Mouse (Mus musculus) hindbrain, embryonic 16.5 days (tissue): Measurements from ENCODE around the gene Olfr918. TPM values are rescaled to one million over a fixed set of nuclear protein-coding genes. Genes with fewer than 3 reads are reported as not detected.

ENCODE experiments used
- polyA plus RNA-seq: library from polyadenylated mRNA; unstranded; fragments of >200 nt; fragmentation: Nextera tagmentation; extraction: Ambion mirVana; gene quantifications from 2 replicates; pipeline ENCODE4 v1.2.1, GENCODE M21; 2015

Olfr918 gene
- polyA plus RNA-seq, 1 experiment from 2014 or later = not detected

Other genes starting within 250 kb of the Olfr918 start
- not detected in 2 replicates for gene Olfr901, start 245.1 kb downstream of the Olfr918 start, polyA plus RNA-seq
- not detected in 2 replicates for gene Olfr902, start 226.9 kb downstream of the Olfr918 start, polyA plus RNA-seq
- gene Olfr904, start 211.5 kb downstream of the Olfr918 start, polyA plus RNA-seq = not detected in 2 replicates
- gene Olfr905, start 203.5 kb downstream of the Olfr918 start, polyA plus RNA-seq = not detected in 2 replicates
- not detected in 2 replicates for gene Olfr906, start 187.5 kb downstream of the Olfr918 start, polyA plus RNA-seq
- gene Olfr907, start 178.8 kb downstream of the Olfr918 start, polyA plus RNA-seq = not detected in 2 replicates
- not detected in 2 replicates for gene Olfr911-ps1, start 153.0 kb downstream of the Olfr918 start, polyA plus RNA-seq
- not detected in 2 replicates for gene Olfr910, start 136.8 kb downstream of the Olfr918 start, polyA plus RNA-seq
- not detected in 2 replicates for gene Olfr912, start 94.4 kb downstream of the Olfr918 start, polyA plus RNA-seq
- gene Olfr913, start 81.8 kb downstream of the Olfr918 start, polyA plus RNA-seq = not detected in 2 replicates
- gene Olfr914, start 69.5 kb downstream of the Olfr918 start, polyA plus RNA-seq = not detected in 2 replicates
- not detected in 2 replicates for gene Olfr916, start 14.7 kb downstream of the Olfr918 start, polyA plus RNA-seq
- not detected in 2 replicates for gene Olfr917, start 8.8 kb downstream of the Olfr918 start, polyA plus RNA-seq
- gene Olfr919, start 29.1 kb upstream of the Olfr918 start, polyA plus RNA-seq = not detected in 2 replicates
- 8.7 and 9.7 TPM in 2 replicates for gene Vwa5a, start 43.7 kb upstream of the Olfr918 start, polyA plus RNA-seq
- not detected in 2 replicates for gene Olfr920, start 77.7 kb upstream of the Olfr918 start, polyA plus RNA-seq
- not detected in 2 replicates for gene Olfr921, start 98.5 kb upstream of the Olfr918 start, polyA plus RNA-seq
- not detected in 2 replicates for gene Olfr922, start 140.0 kb upstream of the Olfr918 start, polyA plus RNA-seq
- gene Olfr923, start 151.9 kb upstream of the Olfr918 start, polyA plus RNA-seq = not detected in 2 replicates
- not detected in 2 replicates for gene Olfr924, start 169.8 kb upstream of the Olfr918 start, polyA plus RNA-seq
- gene Olfr26, start 180.5 kb upstream of the Olfr918 start, polyA plus RNA-seq = not detected in 2 replicates
- gene Olfr926, start 202.5 kb upstream of the Olfr918 start, polyA plus RNA-seq = not detected in 2 replicates